Mouse (Mus musculus) spleen, adult 12 weeks (tissue): ENCODE data around the gene Birc6.

Experiments used
- DNase-seq: peaks from one replicate; pipeline ENCODE4 v3.0.0; 2022; ENCODE audit warnings: low spot score

The Birc6 gene

GRCm38 (mm10) chr17:74710731-74711130 is 182.6 kb downstream of the Birc6 start:
- no peak for DNase-seq

GRCm38 (mm10) chr17:74711627-74712026 is 183.5 kb downstream of the Birc6 start:
- no peak for DNase-seq

GRCm38 (mm10) chr17:74715128-74715527 is 187.0 kb downstream of the Birc6 start:
- no peak for DNase-seq

- no peak for DNase-seq
Measured at GRCm38 (mm10) chr17:74715724-74716123, 187.6 kb downstream of the Birc6 start.

GRCm38 (mm10) chr17:74716643-74717042 is 188.5 kb downstream of the Birc6 start:
- DNase-seq, result no peak

GRCm38 (mm10) chr17:74717091-74717617 is 189.1 kb downstream of the Birc6 start:
- no peak for DNase-seq

GRCm38 (mm10) chr17:74717618-74718151 is 189.6 kb downstream of the Birc6 start, which contains the start of gene Ttc27:
Ttc27 (plus strand) TSS chr17:74717732.
- DNase-seq, result peak; percentile 88

- DNase-seq, result no peak
Measured at GRCm38 (mm10) chr17:74732872-74733271, 204.8 kb downstream of the Birc6 start.

GRCm38 (mm10) chr17:74735392-74735791 is 207.3 kb downstream of the Birc6 start:
- DNase-seq, result no peak

- no peak for DNase-seq
Measured at GRCm38 (mm10) chr17:74749659-74750058, 221.6 kb downstream of the Birc6 start.

GRCm38 (mm10) chr17:74751026-74751425 is 222.9 kb downstream of the Birc6 start:
- DNase-seq, result no peak
